Mouse (Mus musculus) CH12.LX (cell line): Measurements from ENCODE around the gene Lrrc46. TPM values are rescaled to one million over a fixed set of nuclear protein-coding genes. Genes with fewer than 3 reads are reported as not detected.

Experiments used
- DNase-seq: peaks from one replicate; pipeline ENCODE4 v3.0.0-alpha.2; 2013; ENCODE audit errors: extremely low read depth
- H3K27ac ChIP-seq: 2 replicates; pipeline ENCODE4 v1.5.1; 2012; ENCODE audit warnings: low read depth, mild to moderate bottlenecking, control low read depth, moderate library complexity; ENCODE audit not compliant: insufficient read depth
- H3K27me3 ChIP-seq: replicated peaks from 2 replicates; pipeline ENCODE3; 2012; ENCODE audit warnings: inconsistent platforms
- H3K36me3 ChIP-seq, 2 experiments: replicated peaks in 1 of 2; 2 replicates each; pipeline versions ENCODE3 to v1.6.1; 2012; ENCODE audit warnings: inconsistent platforms in 1 of 2, low read length in 1 of 2, mild to moderate bottlenecking in 1 of 2, mixed read lengths in 1 of 2, moderate library complexity in 1 of 2; ENCODE audit not compliant: control insufficient read depth in 1 of 2, insufficient read depth in 1 of 2
- H3K4me1 ChIP-seq, 2 experiments: 2 replicates each; pipeline ENCODE4 v1.6.1; 2012; ENCODE audit warnings: inconsistent platforms in 1 of 2, moderate library complexity in 1 of 2; ENCODE audit not compliant: insufficient read depth in 2 of 2, control insufficient read depth in 1 of 2
- H3K4me2 ChIP-seq: 2 replicates; pipeline ENCODE4 v1.6.1; 2012; ENCODE audit warnings: low read depth, mild to moderate bottlenecking, control low read depth; ENCODE audit not compliant: poor library complexity, insufficient read depth, severe bottlenecking
- H3K4me3 ChIP-seq, 3 experiments: fragments of 150-350 bp in 1 of 3; sonication (generic) in 1 of 3; replicated peaks in 1 of 3; 2 replicates each; pipeline versions ENCODE3 to v1.5.1; 2011 to 2012; ENCODE audit warnings: low read depth in 2 of 3, low read length in 2 of 3, mild to moderate bottlenecking in 2 of 3, moderate library complexity in 2 of 3, control low read depth in 1 of 3, improper control_type of control experiment in 1 of 3, inconsistent platforms in 1 of 3, mixed read lengths in 1 of 3; ENCODE audit not compliant: poor library complexity in 1 of 3
- H3K79me2 ChIP-seq: replicated peaks from 2 replicates; pipeline ENCODE4 v1.6.1; 2012; ENCODE audit warnings: mild to moderate bottlenecking, moderate library complexity; ENCODE audit not compliant: control insufficient read depth, poor library complexity, insufficient read depth, severe bottlenecking; ENCODE audit errors: extremely low read depth
- H3K9ac ChIP-seq: 2 replicates; pipeline ENCODE4 v1.6.1; 2012; ENCODE audit warnings: low read depth, mild to moderate bottlenecking, control low read depth, moderate library complexity; ENCODE audit not compliant: insufficient read depth
- H3K9me3 ChIP-seq: replicated peaks from 2 replicates; pipeline ENCODE3; 2012; ENCODE audit warnings: low read length, inconsistent platforms, mixed read lengths
- BHLHE40 ChIP-seq: IDR thresholded peaks from 2 replicates; pipeline ENCODE4 v1.6.1; 2011; ENCODE audit warnings: mild to moderate bottlenecking, low read depth, low read length, improper control_type of control experiment
- CHD1 ChIP-seq: IDR thresholded peaks from 2 replicates; pipeline ENCODE4 v1.6.1; 2012; ENCODE audit warnings: low read depth, low read length, improper control_type of control experiment, inconsistent platforms
- CHD2 ChIP-seq: IDR thresholded peaks from 2 replicates; pipeline ENCODE4 v1.6.1; 2011; ENCODE audit warnings: low read length, improper control_type of control experiment
- CTCF ChIP-seq, 2 experiments: IDR thresholded peaks in 1 of 2; conservative IDR thresholded peaks in 1 of 2; 2 replicates each; pipeline ENCODE4 v1.5.1; 2011 to 2012; ENCODE audit warnings: low read depth in 2 of 2, low read length in 2 of 2, improper control_type of control experiment in 1 of 2, inconsistent platforms in 1 of 2, mild to moderate bottlenecking in 1 of 2, moderate library complexity in 1 of 2
- E2F4 ChIP-seq: IDR thresholded peaks from 2 replicates; pipeline ENCODE4 v1.6.1; 2011; ENCODE audit warnings: low read depth, low read length, improper control_type of control experiment; ENCODE audit not compliant: insufficient replicate concordance
- ELF1 ChIP-seq: IDR thresholded peaks from 2 replicates; pipeline ENCODE4 v1.6.1; 2014; ENCODE audit warnings: low read depth, mild to moderate bottlenecking, inconsistent platforms, low read length, improper control_type of control experiment
- EP300 ChIP-seq: IDR thresholded peaks from 2 replicates; pipeline ENCODE4 v1.6.1; 2011; ENCODE audit warnings: low read length, improper control_type of control experiment
- ETS1 ChIP-seq: conservative IDR thresholded peaks from 2 replicates; pipeline ENCODE4 v1.6.1; 2012; ENCODE audit warnings: low read depth, mild to moderate bottlenecking, inconsistent platforms, low read length, improper control_type of control experiment, moderate library complexity
- GABPA ChIP-seq: IDR thresholded peaks from 2 replicates; pipeline ENCODE4 v1.6.1; 2012; ENCODE audit warnings: low read depth, low read length, improper control_type of control experiment, inconsistent platforms; ENCODE audit not compliant: insufficient replicate concordance
- HCFC1 ChIP-seq: IDR thresholded peaks from 2 replicates; pipeline ENCODE4 v1.6.1; 2012; ENCODE audit warnings: low read depth, mild to moderate bottlenecking, inconsistent platforms, low read length, improper control_type of control experiment
- IRF4 ChIP-seq: IDR thresholded peaks from 2 replicates; pipeline ENCODE4 v1.6.1; 2014; ENCODE audit warnings: low read depth, mild to moderate bottlenecking, inconsistent platforms, low read length, improper control_type of control experiment
- JUN ChIP-seq: IDR thresholded peaks from 2 replicates; pipeline ENCODE4 v1.6.1; 2011; ENCODE audit warnings: low read depth, mild to moderate bottlenecking, low read length, improper control_type of control experiment, moderate library complexity; ENCODE audit not compliant: insufficient read depth
- JUND ChIP-seq: conservative IDR thresholded peaks from 2 replicates; pipeline ENCODE4 v1.6.1; 2011; ENCODE audit warnings: low read depth, low read length, improper control_type of control experiment
- KAT2A ChIP-seq: IDR thresholded peaks from 2 replicates; pipeline ENCODE4 v1.6.1; 2012; ENCODE audit warnings: low read length, improper control_type of control experiment, inconsistent platforms; ENCODE audit not compliant: insufficient replicate concordance
- MAFK ChIP-seq: IDR thresholded peaks from 2 replicates; pipeline ENCODE4 v1.6.1; 2011; ENCODE audit warnings: low read length, improper control_type of control experiment; ENCODE audit not compliant: insufficient replicate concordance
- MAZ ChIP-seq: IDR thresholded peaks from 2 replicates; pipeline ENCODE4 v1.6.1; 2012; ENCODE audit warnings: low read depth, mild to moderate bottlenecking, inconsistent platforms, low read length, improper control_type of control experiment, moderate library complexity
- MEF2A ChIP-seq: IDR thresholded peaks from 2 replicates; pipeline ENCODE4 v1.6.1; 2014; ENCODE audit warnings: low read depth, mild to moderate bottlenecking, inconsistent platforms, low read length, improper control_type of control experiment, borderline replicate concordance
- MXI1 ChIP-seq: IDR thresholded peaks from 2 replicates; pipeline ENCODE4 v1.6.1; 2011; ENCODE audit warnings: mild to moderate bottlenecking, low read depth, low read length, improper control_type of control experiment
- MYC ChIP-seq: IDR thresholded peaks from 2 replicates; pipeline ENCODE4 v1.6.1; 2011; ENCODE audit warnings: low read depth, mild to moderate bottlenecking, improper control_type of control experiment, low read length
- NELFE ChIP-seq: IDR thresholded peaks from 2 replicates; pipeline ENCODE4 v1.6.1; 2011; ENCODE audit warnings: low read depth, low read length, improper control_type of control experiment
- NRF1 ChIP-seq: IDR thresholded peaks from 2 replicates; pipeline ENCODE4 v1.6.1; 2014; ENCODE audit warnings: low read depth, mild to moderate bottlenecking, inconsistent platforms, low read length, improper control_type of control experiment, moderate library complexity
- PAX5 ChIP-seq: IDR thresholded peaks from 2 replicates; pipeline ENCODE4 v1.6.1; 2012; ENCODE audit warnings: low read length, inconsistent platforms, mixed read lengths
- POLR2A ChIP-seq: IDR thresholded peaks from 2 replicates; pipeline ENCODE4 v1.6.1; 2011; ENCODE audit warnings: low read depth, mild to moderate bottlenecking, improper control_type of control experiment, low read length
- POLR2AphosphoS2 ChIP-seq: IDR thresholded peaks from 2 replicates; pipeline ENCODE4 v1.6.1; 2011; ENCODE audit warnings: low read depth, low read length, improper control_type of control experiment
- SMC3 ChIP-seq: IDR thresholded peaks from 2 replicates; pipeline ENCODE4 v1.6.1; 2011; ENCODE audit warnings: low read depth, low read length, improper control_type of control experiment
- TCF12 ChIP-seq: IDR thresholded peaks from 2 replicates; pipeline ENCODE4 v1.6.1; 2014; ENCODE audit warnings: low read depth, mild to moderate bottlenecking, inconsistent platforms, low read length, improper control_type of control experiment
- ZC3H11A ChIP-seq: IDR thresholded peaks from 2 replicates; pipeline ENCODE4 v1.6.1; 2012; ENCODE audit warnings: low read depth, mild to moderate bottlenecking, inconsistent platforms, low read length, improper control_type of control experiment
- ZKSCAN1 ChIP-seq: IDR thresholded peaks from 2 replicates; pipeline ENCODE4 v1.6.1; 2012; ENCODE audit warnings: low read depth, inconsistent platforms, low read length, improper control_type of control experiment, borderline replicate concordance
- ZMIZ1 ChIP-seq: IDR thresholded peaks from 2 replicates; pipeline ENCODE4 v1.6.1; 2012; ENCODE audit warnings: low read depth, mild to moderate bottlenecking, inconsistent platforms, low read length, improper control_type of control experiment
- ZNF384 ChIP-seq: IDR thresholded peaks from 2 replicates; pipeline ENCODE4 v1.6.1; 2012; ENCODE audit warnings: low read depth, low read length, improper control_type of control experiment, inconsistent platforms
- dilution Hi-C: fragments of 300-500 bp; cut with MboI; formaldehyde crosslinking; loops from 2 replicates; pipeline ENCODE4 v1.14.3; 2020; ENCODE audit warnings: low sequenced_read_pairs; ENCODE audit not compliant: extremely low pct_unique_long_range_greater_than_20kb, extremely low pct_ligation_motif_present
- in situ Hi-C: fragments of 300-500 bp; cut with MboI; formaldehyde crosslinking; loops from 3 replicates; pipeline ENCODE4 v1.14.3; 2019; ENCODE audit warnings: low sequenced_read_pairs, low pct_ligation_motif_present, low pct_unique_long_range_greater_than_20kb, mixed read lengths
- polyA plus RNA-seq: library from polyadenylated mRNA; unstranded; fragments of >175 nt; gene quantifications from 2 replicates; pipeline ENCODE4 v1.2.1, GENCODE M21; 2012; ENCODE audit warnings: low read depth; ENCODE audit not compliant: insufficient read length
- total RNA-seq, 2 experiments: library from RNA; depleted of rRNA; stranded (reverse); fragments of 300-350 nt in 1 of 2; fragments of >200 nt in 1 of 2; gene quantifications; 2 replicates each; pipeline ENCODE4 v1.2.3; 2012 to 2014

Gene Lrrc46
- total and polyA plus RNA-seq, 3 experiments: 0.38 to 0.91 TPM; not detected in 1

DNA sequence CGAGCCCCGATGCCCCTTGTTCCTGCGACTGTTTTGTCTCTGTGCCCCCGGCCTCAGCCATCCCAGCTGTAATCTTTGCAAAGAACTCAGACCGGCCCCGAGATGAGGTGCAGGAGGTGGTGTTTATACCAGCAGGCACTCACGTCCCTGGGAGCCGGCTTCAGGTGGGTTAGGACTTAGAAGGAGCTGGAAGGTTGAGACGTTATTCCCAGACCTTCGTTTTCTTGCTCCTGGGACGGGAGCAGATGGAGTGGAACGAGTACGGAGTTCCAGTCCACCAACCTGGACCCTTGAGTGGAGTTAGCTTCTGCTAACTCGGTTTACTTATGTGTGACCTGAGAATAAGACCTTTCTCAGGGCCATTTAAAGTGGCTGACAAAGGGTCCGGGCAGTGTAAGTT is 10.8 kb downstream of the Lrrc46 start:
- peak overlapping the region; percentile 60 to 87 (median 66) for H3K4me3 ChIP-seq
- no peaks in the 10 kb centered on the region for H3K9me3 ChIP-seq
- peaks cover 19 to 44% of the 10 kb centered on the region in 2 experiments for H3K36me3 ChIP-seq
- in situ Hi-C loops: no loop called here
- dilution Hi-C loops: no loop called here
- DNase-seq: no peak
- H3K27ac ChIP-seq: no peak overlapping the region
- H3K4me1 ChIP-seq: peaks cover 3 to 24% of the 10 kb centered on the region in 2 experiments; a peak in 2 of 4 replicates
- H3K27me3 ChIP-seq: no peaks in the 10 kb centered on the region
- no peaks in the 10 kb centered on the region for H3K79me2 ChIP-seq
- TF ChIP-seq NELFE (no peak), ZMIZ1 (no peak), MAZ (no peak), MXI1 (no peak), MAFK (no peak), TCF12 (no peak), ETS1 (no peak), ZNF384 (no peak), CHD2 (no peak), IRF4 (no peak), POLR2AphosphoS2 (no peak), MYC (no peak), MEF2A (no peak), POLR2A (no peak)
- peak overlapping the region; percentile 77 for H3K4me2 ChIP-seq
- peak overlapping the region; percentile 66 for H3K9ac ChIP-seq

DNA sequence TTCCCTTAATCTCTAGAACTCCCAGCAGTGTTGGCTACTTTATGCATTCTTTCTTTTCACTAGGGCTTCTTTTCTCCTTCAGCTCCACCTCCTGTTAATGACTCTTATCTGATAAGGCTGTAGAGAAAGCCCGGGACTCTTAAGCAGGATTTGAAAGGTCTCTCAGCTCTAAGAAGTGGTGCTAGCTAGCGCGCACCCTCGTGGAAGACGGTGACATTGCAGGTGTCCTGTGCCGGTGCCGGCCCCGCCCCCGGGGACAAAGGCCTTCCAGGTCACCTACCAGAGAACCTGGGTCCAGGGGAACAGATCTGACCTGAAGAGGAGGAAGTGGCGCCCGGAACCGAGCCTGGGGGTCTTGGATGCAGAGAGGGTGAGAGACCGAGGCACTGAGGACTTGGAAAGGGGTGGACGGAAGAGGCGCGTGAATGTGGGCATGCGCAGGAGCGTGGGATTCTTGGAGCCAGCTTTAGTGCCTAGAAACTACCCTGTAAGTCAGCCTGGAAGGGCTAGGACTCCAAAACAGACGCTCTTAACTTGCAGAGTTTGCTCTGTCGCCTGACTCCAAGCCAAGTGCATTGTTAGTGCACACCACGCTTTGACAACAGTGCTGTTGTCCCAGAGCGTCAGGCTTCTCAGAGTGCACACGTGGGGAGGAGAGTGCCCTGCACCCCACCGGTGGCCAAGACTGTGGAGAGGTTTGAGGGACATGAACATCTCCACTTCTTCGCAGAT is 11.4 kb downstream of the Lrrc46 start, which contains the start of gene Scrn2:
TSS of gene Scrn2 (plus strand) at position 253 of the 732 bp plus-strand sequence.
- in situ Hi-C loops (no loop called here), dilution Hi-C loops (no loop called here)
- Histone ChIP-seq H3K9me3 (no peaks in the 10 kb centered on the region), H3K36me3 (peaks cover 21 to 42% of the 10 kb centered on the region in 2 experiments), H3K79me2 (0 out of 2 replicates have a peak, but pooled peaks cover under 1% of the 10 kb centered on the region), H3K9ac (peak within 1 kb of the TSS; percentile 66), H3K4me3 (peak within 1 kb of the TSS; percentile 60 to 87 (median 66)), H3K4me1 (peaks cover 6 to 30% of the 10 kb centered on the region in 2 experiments; a peak in 2 of 4 replicates), H3K27ac (no peak within 1 kb of the TSS), H3K4me2 (peak within 1 kb of the TSS; percentile 77), H3K27me3 (no peaks in the 10 kb centered on the region)
- peak; percentile 94 for DNase-seq
- TF ChIP-seq HCFC1 (peak; percentile 64; the same call in 1 of the 2 replicates), ETS1 (no peak), CHD1 (no peak), MXI1 (peak; percentile 97), GABPA (no peak), MEF2A (peak; percentile 44; the same call in 1 of the 2 replicates), JUND (no peak), ZKSCAN1 (no peak), SMC3 (peak; percentile 88), E2F4 (no peak; the same call in 1 of the 2 replicates), ZC3H11A (no peak; the same call in 1 of the 2 replicates), EP300 (no peak), KAT2A (no peak), ZMIZ1 (peak; percentile 61; the same call in 1 of the 2 replicates), MAZ (peak; percentile 43), JUN (no peak), NRF1 (peak; percentile 91), TCF12 (peak; percentile 31; the same call in 1 of the 2 replicates), POLR2AphosphoS2 (no peak), NELFE (peak; percentile 43; the same call in 1 of the 2 replicates), PAX5 (no peak), ZNF384 (no peak), ELF1 (peak; percentile 72; the same call in 1 of the 2 replicates), MAFK (no peak), BHLHE40 (0 out of 2 replicates have a peak, but pooled peaks have one; percentile 46), CTCF (conservative IDR thresholded peaks at IDR 0.05 in 1 of 2, IDR thresholded peaks at IDR 0.05 in 1 of 2; ENCODE audit: low read depth in 2 of 2, low read length in 2 of 2) (peak; percentile 57 to 96; a peak in 3 of 4 replicates)
